Mouse (Mus musculus): ENCODE data around the gene Cox8b. TPM values are rescaled to one million over a fixed set of nuclear protein-coding genes. Genes with fewer than 3 reads are reported as not detected.

Gene Cox8b
- polyA plus RNA-seq, 2 experiments, result 14.5 to 32.5 TPM

- 1% methylated on average over 49 of the region's 49 CpGs for WGBS
- Histone ChIP-seq H3K4me1 (ENCODE audit: control insufficient read depth, insufficient read depth, low read length) (peaks cover 7% of the 10 kb centered on the region; the same call in 1 of the 2 replicates), H3K27me3 (ENCODE audit: control insufficient read depth, insufficient read depth, low read length) (peaks cover 45% of the 10 kb centered on the region), H3K27ac (replicated peaks; ENCODE audit: low read depth, low read length) (no peak overlapping the region), H3K9ac (ENCODE audit: low read depth, low read length, severe bottlenecking) (peak overlapping the region; percentile 31; the same call in 1 of the 2 replicates), H3K9me3 (ENCODE audit: control insufficient read depth, low read length) (no peaks in the 10 kb centered on the region), H3K4me3 (replicated peaks; ENCODE audit: low read length) (peak overlapping the region; percentile 36), H3K36me3 (ENCODE audit: control insufficient read depth, insufficient read depth, low read length) (no peaks in the 10 kb centered on the region), H3K4me2 (replicated peaks; ENCODE audit: low read depth, low read length, severe bottlenecking) (peak overlapping the region; percentile 57)
- no peak for TF ChIP-seq POLR2A (IDR thresholded peaks at IDR 0.05; ENCODE audit: borderline replicate concordance, extremely low read depth, insufficient read depth, insufficient read length)
- ATAC-seq (ENCODE audit: low FRiP score, low read depth) (no peak), DNase-seq (ENCODE audit: low spot score) (no peak)
These were observed 22.3 kb upstream of the Cox8b start for GRCm38 (mm10) chr7:140922398-140923069.

GRCm38 (mm10) chr7:140921225-140921975, 21.2 kb upstream of the Cox8b start:
- Histone ChIP-seq H3K27ac (replicated peaks; ENCODE audit: low read depth, low read length) (no peak overlapping the region), H3K4me1 (ENCODE audit: control insufficient read depth, insufficient read depth, low read length) (peaks cover 7% of the 10 kb centered on the region; the same call in 1 of the 2 replicates), H3K9me3 (ENCODE audit: control insufficient read depth, low read length) (no peaks in the 10 kb centered on the region), H3K36me3 (ENCODE audit: control insufficient read depth, insufficient read depth, low read length) (no peaks in the 10 kb centered on the region), H3K4me3 (replicated peaks; ENCODE audit: low read length) (no peak overlapping the region), H3K27me3 (ENCODE audit: control insufficient read depth, insufficient read depth, low read length) (peaks cover 45% of the 10 kb centered on the region), H3K9ac (ENCODE audit: low read depth, low read length, severe bottlenecking) (no peak overlapping the region), H3K4me2 (replicated peaks; ENCODE audit: low read depth, low read length, severe bottlenecking) (no peak overlapping the region)
- no peak for DNase-seq (ENCODE audit: low spot score)
- ATAC-seq (ENCODE audit: low FRiP score, low read depth), result no peak
- 28% methylated on average over 22 of the region's 22 CpGs for WGBS
- TF ChIP-seq POLR2A (IDR thresholded peaks at IDR 0.05; ENCODE audit: borderline replicate concordance, extremely low read depth, insufficient read depth, insufficient read length), result no peak

- ATAC-seq (ENCODE audit: low FRiP score, low read depth), result no peak
- no peak for TF ChIP-seq POLR2A (IDR thresholded peaks at IDR 0.05; ENCODE audit: borderline replicate concordance, extremely low read depth, insufficient read depth, insufficient read length)
- WGBS, result 69% methylated on average over 8 of the region's 8 CpGs
These were observed 20.3 kb upstream of the Cox8b start, which contains the start of gene Nlrp6 for GRCm38 (mm10) chr7:140920418-140921029. Gene Nlrp6, plus strand, starts transcription at chr7:140920902.

GRCm38 (mm10) chr7:140919911-140920310, 19.7 kb upstream of the Cox8b start:
- 79% methylated on average over 4 of the region's 4 CpGs for WGBS
- H3K9me3 ChIP-seq (ENCODE audit: control insufficient read depth, low read length), result no peaks in the 10 kb centered on the region
- H3K4me2 ChIP-seq (replicated peaks; ENCODE audit: low read depth, low read length, severe bottlenecking), result no peak overlapping the region
- no peak overlapping the region for H3K27ac ChIP-seq (replicated peaks; ENCODE audit: low read depth, low read length)
- DNase-seq (ENCODE audit: low spot score) (no peak), ATAC-seq (ENCODE audit: low FRiP score, low read depth) (no peak)
- no peaks in the 10 kb centered on the region for H3K36me3 ChIP-seq (ENCODE audit: control insufficient read depth, insufficient read depth, low read length)
- no peak for TF ChIP-seq POLR2A (IDR thresholded peaks at IDR 0.05; ENCODE audit: borderline replicate concordance, extremely low read depth, insufficient read depth, insufficient read length)
- H3K4me3 ChIP-seq (replicated peaks; ENCODE audit: low read length), result no peak overlapping the region
- H3K27me3 ChIP-seq (ENCODE audit: control insufficient read depth, insufficient read depth, low read length), result peaks cover 45% of the 10 kb centered on the region
- no peak overlapping the region for H3K9ac ChIP-seq (ENCODE audit: low read depth, low read length, severe bottlenecking)
- peaks cover 7% of the 10 kb centered on the region; the same call in 1 of the 2 replicates for H3K4me1 ChIP-seq (ENCODE audit: control insufficient read depth, insufficient read depth, low read length)

More at GRCm38 (mm10) chr7:140920418-140921029, 20.3 kb upstream of the Cox8b start, which contains the start of gene Nlrp6:
- peaks cover 45% of the 10 kb centered on the region for H3K27me3 ChIP-seq (ENCODE audit: control insufficient read depth, insufficient read depth, low read length)
- no peak for DNase-seq (ENCODE audit: low spot score)
- H3K27ac ChIP-seq (replicated peaks; ENCODE audit: low read depth, low read length), result no peak within 1 kb of the TSS
- H3K4me2 ChIP-seq (replicated peaks; ENCODE audit: low read depth, low read length, severe bottlenecking), result no peak within 1 kb of the TSS
- H3K4me3 ChIP-seq (replicated peaks; ENCODE audit: low read length), result no peak within 1 kb of the TSS
- no peaks in the 10 kb centered on the region for H3K9me3 ChIP-seq (ENCODE audit: control insufficient read depth, low read length)
- H3K9ac ChIP-seq (ENCODE audit: low read depth, low read length, severe bottlenecking), result no peak within 1 kb of the TSS
- H3K4me1 ChIP-seq (ENCODE audit: control insufficient read depth, insufficient read depth, low read length), result peaks cover 7% of the 10 kb centered on the region; the same call in 1 of the 2 replicates
- no peaks in the 10 kb centered on the region for H3K36me3 ChIP-seq (ENCODE audit: control insufficient read depth, insufficient read depth, low read length)

GRCm38 (mm10) chr7:140914031-140914690, 13.9 kb upstream of the Cox8b start:
- Histone ChIP-seq H3K4me3 (replicated peaks; ENCODE audit: low read length) (no peak overlapping the region), H3K4me2 (replicated peaks; ENCODE audit: low read depth, low read length, severe bottlenecking) (no peak overlapping the region), H3K9me3 (ENCODE audit: control insufficient read depth, low read length) (no peaks in the 10 kb centered on the region), H3K27me3 (ENCODE audit: control insufficient read depth, insufficient read depth, low read length) (no peaks in the 10 kb centered on the region), H3K9ac (ENCODE audit: low read depth, low read length, severe bottlenecking) (no peak overlapping the region), H3K4me1 (ENCODE audit: control insufficient read depth, insufficient read depth, low read length) (no peaks in the 10 kb centered on the region), H3K36me3 (ENCODE audit: control insufficient read depth, insufficient read depth, low read length) (no peaks in the 10 kb centered on the region), H3K27ac (replicated peaks; ENCODE audit: low read depth, low read length) (no peak overlapping the region)
- ATAC-seq (ENCODE audit: low FRiP score, low read depth), result no peak
- WGBS, result 79% methylated on average over 8 of the region's 8 CpGs
- DNase-seq (ENCODE audit: low spot score), result no peak
- TF ChIP-seq POLR2A (IDR thresholded peaks at IDR 0.05; ENCODE audit: borderline replicate concordance, extremely low read depth, insufficient read depth, insufficient read length), result no peak
